Mouse (Mus musculus) adrenal gland, adult 2 months (tissue): ENCODE results near the gene Gm21293. TPM values are rescaled to one million over a fixed set of nuclear protein-coding genes. Genes with fewer than 3 reads are reported as not detected.
"Not testable (repeated sequence)": the region's sequence is repeated elsewhere in the genome, so short reads cannot be mapped to it uniquely, and the experiment has no call there.

ENCODE experiments used
- DNase-seq: peaks from one replicate; pipeline ENCODE4 v3.0.0; 2021
- long read RNA-seq: library from polyadenylated mRNA; stranded (forward); transcript quantifications from one replicate; pipeline ENCODE4 v2.0.0, GENCODE M21; 2021
- polyA plus RNA-seq: library from polyadenylated mRNA; depleted of rRNA; stranded (reverse); fragments of >200 nt; gene quantifications from 2 replicates; pipeline ENCODE4 v1.2.3, GENCODE M21; 2012; rRNA removed
- total RNA-seq, 2 experiments: library from RNA; stranded (reverse); gene quantifications; 2 replicates each; pipeline ENCODE4 v1.2.3; 2021

Gm21293 gene
- not detected for total RNA-seq
- polyA plus RNA-seq = not detected in 2 replicates
- long read RNA-seq = 0 reads

- not testable (repeated sequence) for DNase-seq
Measured at GRCm38 (mm10) chr10:104142687-104143086, at the start of gene Gm21293. Gene Gm21293 (plus strand): TSS chr10:104142987.

DNA sequence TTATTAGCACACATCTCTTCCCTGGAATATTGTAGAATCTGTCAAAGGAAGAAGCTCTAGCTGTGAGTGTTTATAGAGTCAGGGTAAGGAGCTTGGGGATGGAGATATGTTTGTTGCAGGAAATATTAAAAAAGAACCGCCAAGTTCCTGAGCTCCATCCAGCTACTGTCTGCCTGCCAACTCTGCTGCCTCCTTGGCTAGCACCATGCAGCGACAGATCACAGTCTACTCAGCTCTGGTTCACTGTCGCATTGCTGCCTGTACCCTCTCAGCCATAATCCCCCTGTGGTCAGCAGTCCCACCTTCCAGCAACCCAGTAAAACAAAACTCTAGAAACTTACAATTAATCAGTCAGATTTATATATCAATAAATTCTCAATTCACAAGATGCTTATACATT, 32.7 kb upstream of the Gm21293 start:
- DNase-seq = no peak

GRCm38 (mm10) chr10:104118312-104118711, 24.5 kb upstream of the Gm21293 start:
- DNase-seq = no peak

- DNase-seq = not testable (repeated sequence)
Measured at GRCm38 (mm10) chr10:104151197-104151596, 8.4 kb downstream of the Gm21293 start, which contains the start of gene Gm6763. Gene Gm6763 (plus strand): TSS chr10:104151497.

DNA sequence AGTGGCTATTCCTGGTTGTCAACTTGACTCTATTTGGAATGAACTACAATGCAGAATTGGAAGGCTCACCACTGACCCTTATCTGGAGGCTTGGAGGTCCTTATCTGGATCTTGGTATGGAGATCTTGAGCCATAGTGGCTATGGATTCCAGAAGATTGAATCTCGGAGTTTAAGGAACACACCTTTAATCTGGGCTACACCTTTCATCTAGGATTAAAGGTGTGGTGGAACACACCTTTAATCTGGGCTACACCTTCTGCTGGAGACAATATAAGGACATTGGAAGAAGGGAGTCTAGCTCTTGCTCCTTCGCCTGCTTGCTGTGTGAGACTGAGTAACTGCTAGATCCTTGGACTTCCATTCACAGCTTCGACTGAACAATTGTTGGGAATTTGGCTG, 16.9 kb downstream of the Gm21293 start, which contains the start of gene Gm8764:
Gene Gm8764 (plus strand): TSS at position 301 of the 400 bp plus-strand sequence.
- not testable (repeated sequence) for DNase-seq

DNA sequence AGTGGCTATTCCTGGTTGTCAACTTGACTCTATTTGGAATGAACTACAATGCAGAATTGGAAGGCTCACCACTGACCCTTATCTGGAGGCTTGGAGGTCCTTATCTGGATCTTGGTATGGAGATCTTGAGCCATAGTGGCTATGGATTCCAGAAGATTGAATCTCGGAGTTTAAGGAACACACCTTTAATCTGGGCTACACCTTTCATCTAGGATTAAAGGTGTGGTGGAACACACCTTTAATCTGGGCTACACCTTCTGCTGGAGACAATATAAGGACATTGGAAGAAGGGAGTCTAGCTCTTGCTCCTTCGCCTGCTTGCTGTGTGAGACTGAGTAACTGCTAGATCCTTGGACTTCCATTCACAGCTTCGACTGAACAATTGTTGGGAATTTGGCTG, 25.4 kb downstream of the Gm21293 start, which contains the start of gene Gm21304:
Gene Gm21304 (plus strand): TSS at position 301 of the 400 bp plus-strand sequence.
- not testable (repeated sequence) for DNase-seq

DNA sequence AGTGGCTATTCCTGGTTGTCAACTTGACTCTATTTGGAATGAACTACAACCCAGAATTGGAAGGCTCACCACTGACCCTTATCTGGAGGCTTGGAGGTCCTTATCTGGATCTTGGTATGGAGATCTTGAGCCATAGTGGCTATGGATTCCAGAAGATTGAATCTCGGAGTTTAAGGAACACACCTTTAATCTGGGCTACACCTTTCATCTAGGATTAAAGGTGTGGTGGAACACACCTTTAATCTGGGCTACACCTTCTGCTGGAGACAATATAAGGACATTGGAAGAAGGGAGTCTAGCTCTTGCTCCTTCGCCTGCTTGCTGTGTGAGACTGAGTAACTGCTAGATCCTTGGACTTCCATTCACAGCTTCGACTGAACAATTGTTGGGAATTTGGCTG, 33.9 kb downstream of the Gm21293 start, which contains the start of gene Gm21312:
Gene Gm21312 (plus strand): TSS at position 301 of the 400 bp plus-strand sequence.
- DNase-seq = not testable (repeated sequence)

- DNase-seq = not testable (repeated sequence)
Measured at GRCm38 (mm10) chr10:104185233-104185632, 42.4 kb downstream of the Gm21293 start, which contains the start of gene Gm20765. Gene Gm20765 (plus strand): TSS chr10:104185533.

- not testable (repeated sequence) for DNase-seq
Measured at GRCm38 (mm10) chr10:104193742-104194141, 51.0 kb downstream of the Gm21293 start, which contains the start of gene Gm4340. Gene Gm4340 (plus strand): TSS chr10:104194042.

Other genes starting within 250 kb of the Gm21293 start
- not detected for gene Gm6763, start 8.5 kb downstream of the Gm21293 start, total RNA-seq
- not detected in 2 replicates for gene Gm6763, start 8.5 kb downstream of the Gm21293 start, polyA plus RNA-seq
- not detected for gene Gm8764, start 17.0 kb downstream of the Gm21293 start, total RNA-seq
- not detected in 2 replicates for gene Gm8764, start 17.0 kb downstream of the Gm21293 start, polyA plus RNA-seq
- not detected for gene Gm21304, start 25.5 kb downstream of the Gm21293 start, total RNA-seq
- not detected in 2 replicates for gene Gm21304, start 25.5 kb downstream of the Gm21293 start, polyA plus RNA-seq
- gene Gm21312, start 34.0 kb downstream of the Gm21293 start, total RNA-seq = not detected
- not detected in 2 replicates for gene Gm21312, start 34.0 kb downstream of the Gm21293 start, polyA plus RNA-seq
- gene Gm20765, start 42.5 kb downstream of the Gm21293 start, total RNA-seq = not detected
- gene Gm20765, start 42.5 kb downstream of the Gm21293 start, polyA plus RNA-seq = not detected in 2 replicates
- not detected for gene Gm4340, start 51.1 kb downstream of the Gm21293 start, total RNA-seq
- not detected in 2 replicates for gene Gm4340, start 51.1 kb downstream of the Gm21293 start, polyA plus RNA-seq